Comparison of ENCODE assay signal across 9 mouse cellular contexts in the genomic region with DNA sequence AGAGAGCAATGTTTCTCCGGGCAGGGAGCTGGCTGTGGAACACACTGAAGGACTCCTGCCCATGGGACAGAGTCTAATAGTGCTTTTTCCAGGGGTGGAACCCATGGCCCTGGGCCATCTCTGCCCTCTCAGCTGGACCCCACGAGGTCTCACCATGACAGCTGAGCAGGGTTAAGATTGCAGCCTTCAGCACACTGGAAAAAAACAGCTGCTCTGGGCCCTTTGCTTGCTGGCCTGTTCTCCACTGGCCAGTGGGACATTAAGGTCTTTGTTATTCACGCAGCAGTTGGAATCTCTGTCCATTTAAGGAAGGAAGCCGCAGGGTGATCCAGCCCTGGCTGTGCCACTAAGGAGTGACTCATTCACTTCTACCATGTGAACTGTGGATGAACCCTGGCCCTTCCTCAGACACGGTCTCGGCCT.
DNase-seq lines count a peak whose midpoint lies in the region; TF ChIP-seq lines count a peak whose summit lies in the region.
"Had no signal": no experiment of that assay in that cellular context is flagged by ENCODE, and none has a peak within 500 bp of the region (broad histone marks: within the 10 kb centered on the region; RNA-seq: fewer than 3 reads in every experiment).

No protein-coding gene starts in this region.

- H3K36me3 ChIP-seq in kidney, adult 2 months (ENCODE audit: control insufficient read depth, insufficient read depth, low read length): no peaks in the 10 kb centered on the region

- DNase-seq in urinary bladder, postnatal 36 days (ENCODE audit: low spot score in 2 of 2): peak; percentile 31 to 50
- no peak for DNase-seq in urinary bladder, postnatal 10 days (ENCODE audit: low spot score)
- peak; percentile 68 for DNase-seq in gastrocnemius, postnatal 25 days
- peak; percentile 88 for DNase-seq in kidney, adult 2 months
- peak; percentile 63 for DNase-seq in lung, postnatal 10 days
- DNase-seq in thymus, postnatal 10 days (ENCODE audit: low spot score in 2 of 2): no peak
- DNase-seq in cerebellum, adult 9-11 months: no peak
- no peak for DNase-seq in yolk sac, embryonic 10.5 days (ENCODE audit: low spot score)

- no peaks in the 10 kb centered on the region for H3K27me3 ChIP-seq in kidney, adult 2 months (replicated peaks; ENCODE audit: control insufficient read depth, insufficient read depth, low read length)

- WGBS in kidney, adult 2 months: 10% methylated on average over 6 of the region's 6 CpGs

- H3K4me3 ChIP-seq in kidney, adult 2 months (ENCODE audit: insufficient read depth, low read depth, low read length): no peak overlapping the region
- H3K4me3 ChIP-seq: megakaryocyte, embryonic 14.5 days had no signal

- no peak for TF ChIP-seq POLR2A in kidney, adult 2 months (IDR thresholded peaks at IDR 0.05; ENCODE audit: low read depth, low read length)

- H3K4me1 ChIP-seq in kidney, adult 2 months (ENCODE audit: control insufficient read depth, insufficient read depth, low read length): peaks cover 7% of the 10 kb centered on the region; the same call in 1 of the 2 replicates
- H3K4me1 ChIP-seq: megakaryocyte, embryonic 14.5 days had no signal

- TF ChIP-seq CTCF in kidney, adult 2 months (conservative IDR thresholded peaks at IDR 0.05; ENCODE audit: insufficient read depth, insufficient read length, low read depth, low read length): no peak

- H3K27ac ChIP-seq in kidney, adult 2 months (ENCODE audit: insufficient read depth, low read depth, low read length): peak overlapping the region; percentile 11; the same call in 1 of the 2 replicates

Comparison
In these comparisons a context has a peak if more than half of its experiments do, and no peak if none do; other contexts are left out.
1. DNase-seq: peak in urinary bladder, postnatal 36 days (2 of 2), gastrocnemius, postnatal 25 days (single experiment), kidney, adult 2 months (single experiment) and lung, postnatal 10 days (single experiment); none in urinary bladder, postnatal 10 days (single experiment), thymus, postnatal 10 days (0 of 2), cerebellum, adult 9-11 months (single experiment) and yolk sac, embryonic 10.5 days (single experiment).